Mouse (Mus musculus) hindbrain, embryonic 15.5 days (tissue): ENCODE results near the gene Cpb1. TPM values are rescaled to one million over a fixed set of nuclear protein-coding genes. Genes with fewer than 3 reads are reported as not detected.

Source experiments
- ATAC-seq: fragments of 200-750 bp; cut with Nextera tagmentation; 2 replicates; pipeline ENCODE4 v1.8.0; 2017; ENCODE audit warnings: low read depth, moderate number of reproducible peaks, moderate TSS enrichment; ENCODE audit not compliant: low FRiP score
- H3K27ac ChIP-seq: fragments of 300-500 bp; sonication (generic); replicated peaks from 2 replicates; pipeline ENCODE4 v1.5.1; 2015; ENCODE audit warnings: mild to moderate bottlenecking, inconsistent platforms
- H3K27me3 ChIP-seq: fragments of 300-500 bp; sonication (generic); 2 replicates; pipeline ENCODE4 v1.6.1; 2015; ENCODE audit warnings: control low read depth, inconsistent platforms
- H3K36me3 ChIP-seq: fragments of 300-500 bp; sonication (generic); 2 replicates; pipeline ENCODE4 v1.6.1; 2015; ENCODE audit warnings: control low read depth, inconsistent platforms
- H3K4me1 ChIP-seq: fragments of 300-500 bp; sonication (generic); replicated peaks from 2 replicates; pipeline ENCODE4 v1.6.1; 2015; ENCODE audit warnings: control low read depth, inconsistent platforms
- H3K4me2 ChIP-seq: fragments of 300-500 bp; sonication (generic); 2 replicates; pipeline ENCODE4 v1.6.1; 2015; ENCODE audit warnings: moderate library complexity, mild to moderate bottlenecking, inconsistent platforms
- H3K4me3 ChIP-seq: fragments of 300-500 bp; sonication (generic); 2 replicates; pipeline ENCODE4 v1.5.1; 2015; ENCODE audit warnings: mild to moderate bottlenecking, inconsistent platforms
- H3K9ac ChIP-seq: fragments of 300-500 bp; sonication (generic); 2 replicates; pipeline ENCODE4 v1.6.1; 2015; ENCODE audit warnings: inconsistent platforms
- H3K9me3 ChIP-seq: fragments of 300-500 bp; sonication (generic); 2 replicates; pipeline ENCODE4 v1.6.1; 2016; ENCODE audit warnings: control low read depth, inconsistent platforms
- WGBS: fragments of 180-500 bp; shearing (Covaris S2); methylation state at CpG from one replicate; pipeline ENCODE4 v1.1.7; 2015; 5-methylcytosine and 5-hydroxymethylcytosine counted together
- polyA plus RNA-seq: library from polyadenylated mRNA; unstranded; fragments of >200 nt; fragmentation: Nextera tagmentation; extraction: Ambion mirVana; gene quantifications from 2 replicates; pipeline ENCODE4 v1.2.1, GENCODE M21; 2015

The Cpb1 gene
- 0.21 and 0.31 TPM in 2 replicates for polyA plus RNA-seq

- no peak for ATAC-seq
- Histone ChIP-seq H3K27me3 (no peaks in the 10 kb centered on the region), H3K27ac (no peak within 1 kb of the TSS), H3K4me1 (no peaks in the 10 kb centered on the region), H3K9ac (no peak within 1 kb of the TSS), H3K4me3 (no peak within 1 kb of the TSS), H3K36me3 (no peaks in the 10 kb centered on the region), H3K4me2 (no peak within 1 kb of the TSS), H3K9me3 (no peaks in the 10 kb centered on the region)
- 98% methylated on average over 3 of the region's 3 CpGs for WGBS
These were observed at the start of gene Cpb1 for GRCm38 (mm10) chr3:20275633-20276032. Gene Cpb1, minus strand, starts transcription at chr3:20275733.

- H3K4me3 ChIP-seq = no peak overlapping the region
- ATAC-seq = no peak
- no peak overlapping the region for H3K27ac ChIP-seq
These were observed 41.7 kb upstream of the Cpb1 start for GRCm38 (mm10) chr3:20317233-20317632.

GRCm38 (mm10) chr3:20309142-20309541, 33.6 kb upstream of the Cpb1 start:
- H3K27me3 ChIP-seq = no peaks in the 10 kb centered on the region
- H3K9ac ChIP-seq = no peak overlapping the region
- ATAC-seq = no peak
- H3K36me3 ChIP-seq = no peaks in the 10 kb centered on the region
- H3K27ac ChIP-seq = no peak overlapping the region
- WGBS = 80% methylated on average over 4 of the region's 4 CpGs
- H3K4me3 ChIP-seq = no peak overlapping the region
- H3K4me1 ChIP-seq = no peaks in the 10 kb centered on the region
- H3K4me2 ChIP-seq = no peak overlapping the region
- H3K9me3 ChIP-seq = no peaks in the 10 kb centered on the region

More at GRCm38 (mm10) chr3:20317233-20317632, 41.7 kb upstream of the Cpb1 start:
- no peak overlapping the region for H3K4me2 ChIP-seq
- H3K27me3 ChIP-seq = no peaks in the 10 kb centered on the region
- no peaks in the 10 kb centered on the region for H3K36me3 ChIP-seq
- no peak overlapping the region for H3K9ac ChIP-seq
- WGBS = 18% methylated on average over 1 of the region's 1 CpGs
- no peaks in the 10 kb centered on the region for H3K9me3 ChIP-seq
- H3K4me1 ChIP-seq = no peaks in the 10 kb centered on the region

DNA sequence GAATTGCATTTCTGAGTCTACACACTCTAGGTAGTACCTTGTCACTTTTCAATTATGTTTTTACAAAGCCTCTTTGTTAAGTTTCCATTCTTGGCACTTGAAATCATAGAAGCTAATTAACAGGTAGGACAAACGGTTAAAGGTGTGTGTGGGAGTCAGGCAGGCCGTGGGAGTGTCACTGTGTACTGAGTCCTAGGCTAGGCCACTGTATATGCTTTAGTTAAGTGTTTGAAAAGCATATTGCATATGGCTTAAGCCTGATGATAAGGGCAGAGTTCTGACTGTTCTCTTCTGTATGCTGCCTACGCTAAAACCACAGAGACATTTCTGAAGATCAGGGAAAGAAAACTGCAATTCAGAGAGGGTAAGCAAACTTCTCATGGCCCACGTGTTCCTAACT, 31.7 kb upstream of the Cpb1 start:
- H3K4me2 ChIP-seq = no peak overlapping the region
- ATAC-seq = no peak

GRCm38 (mm10) chr3:20304758-20305352, 29.3 kb upstream of the Cpb1 start:
- ATAC-seq = no peak

More for the DNA sequence above, 31.7 kb upstream of the Cpb1 start:
- no peaks in the 10 kb centered on the region for H3K36me3 ChIP-seq
- WGBS = 90% methylated on average over 4 of the region's 4 CpGs
- H3K4me3 ChIP-seq = no peak overlapping the region
- no peak overlapping the region for H3K27ac ChIP-seq
- H3K27me3 ChIP-seq = no peaks in the 10 kb centered on the region
- no peaks in the 10 kb centered on the region for H3K4me1 ChIP-seq
- H3K9ac ChIP-seq = no peak overlapping the region
- no peaks in the 10 kb centered on the region for H3K9me3 ChIP-seq

DNA sequence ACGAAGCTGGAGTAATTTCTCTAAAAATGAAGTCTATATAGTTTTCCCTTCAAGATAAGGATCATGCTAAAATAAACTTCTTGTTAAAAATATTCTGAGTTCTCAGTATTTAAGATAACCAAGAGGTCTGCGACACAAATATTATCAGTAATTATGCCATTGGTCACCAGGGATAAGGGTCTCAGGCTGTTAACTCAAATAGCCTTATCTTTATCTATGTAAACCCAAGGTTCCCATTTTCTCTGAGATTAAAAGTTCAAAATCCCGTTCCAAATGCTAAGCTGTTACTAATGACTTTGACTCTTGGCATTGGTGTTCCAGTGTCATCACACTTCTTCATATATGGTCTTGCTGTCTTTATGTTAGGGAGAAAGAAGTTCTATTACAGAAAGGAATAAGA, 20.0 kb upstream of the Cpb1 start:
- no peak overlapping the region for H3K27ac ChIP-seq

More at GRCm38 (mm10) chr3:20304758-20305352, 29.3 kb upstream of the Cpb1 start:
- Histone ChIP-seq H3K9ac (no peak overlapping the region), H3K4me3 (no peak overlapping the region), H3K4me1 (no peaks in the 10 kb centered on the region), H3K27me3 (no peaks in the 10 kb centered on the region), H3K4me2 (no peak overlapping the region), H3K36me3 (no peaks in the 10 kb centered on the region), H3K27ac (no peak overlapping the region), H3K9me3 (no peaks in the 10 kb centered on the region)
- 79% methylated on average over 2 of the region's 2 CpGs for WGBS

DNA sequence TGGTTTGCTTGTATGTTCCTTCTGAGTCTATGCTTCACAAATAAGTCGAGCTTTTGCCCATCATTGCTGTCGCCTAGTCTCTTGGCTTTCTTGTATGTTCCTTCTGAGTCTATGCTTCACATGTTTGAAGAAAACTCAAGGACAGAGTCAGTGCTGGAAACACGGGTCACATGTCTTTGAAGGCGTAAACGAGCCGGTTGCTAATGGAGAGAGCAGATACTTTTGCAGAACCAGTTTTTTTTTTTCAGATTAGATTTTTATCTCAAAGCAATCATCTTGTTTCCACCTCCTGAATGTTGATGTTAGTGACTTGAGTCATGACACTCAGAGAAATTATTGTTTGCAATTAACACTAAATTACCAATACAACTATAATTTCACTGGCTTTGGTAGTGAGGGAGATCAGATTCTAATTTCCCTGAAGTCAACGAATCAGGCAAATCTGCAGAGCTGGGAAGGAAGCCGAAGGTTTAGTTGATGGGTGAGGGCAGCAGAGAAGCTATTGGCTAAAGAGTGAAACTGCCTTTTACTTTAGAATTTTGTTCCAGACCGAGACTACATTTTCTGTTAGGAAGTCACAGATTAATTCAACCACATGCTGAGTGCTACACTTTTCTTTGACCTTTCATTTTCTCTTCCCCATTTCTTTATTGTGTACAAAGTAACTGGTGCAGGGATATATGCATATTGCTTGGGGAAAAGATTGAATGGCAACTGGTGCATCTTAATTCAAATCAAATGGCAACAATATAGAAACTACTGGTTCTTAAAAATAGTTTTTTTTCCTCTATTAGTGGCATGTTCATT, 19.2 kb upstream of the Cpb1 start:
- H3K4me3 ChIP-seq = no peak overlapping the region
- WGBS = 82% methylated on average over 9 of the region's 9 CpGs
- no peaks in the 10 kb centered on the region for H3K36me3 ChIP-seq
- no peak for ATAC-seq
- no peaks in the 10 kb centered on the region for H3K27me3 ChIP-seq
- H3K4me2 ChIP-seq = no peak overlapping the region
- H3K9me3 ChIP-seq = no peaks in the 10 kb centered on the region
- no peaks in the 10 kb centered on the region for H3K4me1 ChIP-seq
- no peak overlapping the region for H3K9ac ChIP-seq
- H3K27ac ChIP-seq = no peak overlapping the region

More for the DNA sequence above, 20.0 kb upstream of the Cpb1 start:
- 85% methylated on average over 3 of the region's 3 CpGs for WGBS
- ATAC-seq = no peak
- no peak overlapping the region for H3K4me2 ChIP-seq
- no peaks in the 10 kb centered on the region for H3K27me3 ChIP-seq
- H3K9ac ChIP-seq = no peak overlapping the region
- no peaks in the 10 kb centered on the region for H3K36me3 ChIP-seq
- no peaks in the 10 kb centered on the region for H3K9me3 ChIP-seq
- no peak overlapping the region for H3K4me3 ChIP-seq
- H3K4me1 ChIP-seq = no peaks in the 10 kb centered on the region

GRCm38 (mm10) chr3:20291370-20291769, 15.8 kb upstream of the Cpb1 start:
- ATAC-seq = no peak
- H3K9ac ChIP-seq = no peak overlapping the region
- no peak overlapping the region for H3K4me2 ChIP-seq
- no peaks in the 10 kb centered on the region for H3K36me3 ChIP-seq
- no peak overlapping the region for H3K27ac ChIP-seq
- no peaks in the 10 kb centered on the region for H3K9me3 ChIP-seq
- H3K4me3 ChIP-seq = no peak overlapping the region
- H3K4me1 ChIP-seq = no peaks in the 10 kb centered on the region
- H3K27me3 ChIP-seq = no peaks in the 10 kb centered on the region

GRCm38 (mm10) chr3:20288761-20289160, 13.2 kb upstream of the Cpb1 start:
- Histone ChIP-seq H3K27me3 (no peaks in the 10 kb centered on the region), H3K36me3 (no peaks in the 10 kb centered on the region), H3K4me2 (no peak overlapping the region), H3K27ac (no peak overlapping the region), H3K9me3 (no peaks in the 10 kb centered on the region), H3K9ac (no peak overlapping the region), H3K4me3 (no peak overlapping the region), H3K4me1 (no peaks in the 10 kb centered on the region)
- no peak for ATAC-seq
- WGBS = 96% methylated on average over 2 of the region's 2 CpGs

DNA sequence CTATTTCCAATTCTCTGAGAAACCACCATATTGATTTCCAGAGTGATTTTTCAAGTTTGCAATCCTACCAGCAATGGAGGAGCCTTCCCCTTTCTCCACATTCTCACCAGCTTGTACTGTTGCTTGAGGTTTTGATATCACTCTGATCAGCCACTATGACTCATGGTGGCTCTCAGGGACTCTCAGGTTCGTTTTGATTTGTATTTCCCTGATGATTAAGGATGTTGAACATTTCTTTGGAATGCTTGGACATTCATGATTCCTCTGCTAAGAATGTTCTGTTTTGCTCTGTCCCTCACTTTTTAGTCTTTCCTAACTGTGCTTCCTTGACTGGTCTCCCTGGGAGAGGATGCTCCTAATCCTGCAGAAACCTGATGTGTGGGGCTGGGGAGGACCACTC, 6.3 kb upstream of the Cpb1 start:
- WGBS = 67% methylated on average over 1 of the region's 1 CpGs
- Histone ChIP-seq H3K9ac (no peak overlapping the region), H3K36me3 (no peaks in the 10 kb centered on the region), H3K4me2 (no peak overlapping the region), H3K9me3 (no peaks in the 10 kb centered on the region), H3K27me3 (no peaks in the 10 kb centered on the region), H3K4me1 (no peaks in the 10 kb centered on the region), H3K27ac (no peak overlapping the region), H3K4me3 (no peak overlapping the region)
- no peak for ATAC-seq

- Histone ChIP-seq H3K27ac (no peak overlapping the region), H3K9ac (no peak overlapping the region), H3K4me3 (no peak overlapping the region), H3K36me3 (no peaks in the 10 kb centered on the region), H3K9me3 (no peaks in the 10 kb centered on the region), H3K27me3 (no peaks in the 10 kb centered on the region), H3K4me1 (no peaks in the 10 kb centered on the region), H3K4me2 (no peak overlapping the region)
- WGBS = 55% methylated on average over 9 of the region's 9 CpGs
- no peak for ATAC-seq
These were observed 20.7 kb downstream of the Cpb1 start for GRCm38 (mm10) chr3:20254566-20255479.

DNA sequence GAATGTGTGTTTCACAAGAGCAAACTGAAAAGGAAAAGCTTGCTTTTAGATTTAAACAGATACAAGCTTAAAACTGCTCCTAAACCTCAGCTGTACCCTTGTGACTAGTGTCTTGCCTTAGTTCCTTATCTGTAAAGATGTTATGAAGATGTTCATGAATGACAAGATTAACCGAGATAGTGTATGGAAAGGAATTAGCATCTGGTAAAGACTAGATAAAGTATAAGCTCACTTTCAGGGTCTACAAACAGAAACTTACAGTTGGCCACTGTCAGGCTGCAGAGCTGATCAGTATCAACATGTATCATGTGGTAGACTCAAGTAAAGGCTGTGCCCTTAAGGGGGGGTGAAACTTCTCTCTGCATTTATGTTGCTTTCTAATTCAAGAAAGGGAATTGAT, 31.6 kb downstream of the Cpb1 start:
- no peak for ATAC-seq
- Histone ChIP-seq H3K27me3 (no peaks in the 10 kb centered on the region), H3K36me3 (no peaks in the 10 kb centered on the region), H3K9me3 (no peaks in the 10 kb centered on the region), H3K9ac (no peak overlapping the region), H3K4me2 (no peak overlapping the region), H3K27ac (no peak overlapping the region), H3K4me3 (no peak overlapping the region), H3K4me1 (no peaks in the 10 kb centered on the region)
- 98% methylated on average over 1 of the region's 1 CpGs for WGBS
